Mouse (Mus musculus): ENCODE results near the gene Ptgir. TPM values are rescaled to one million over a fixed set of nuclear protein-coding genes. Genes with fewer than 3 reads are reported as not detected.

Gene Ptgir
- polyA plus RNA-seq, 1 experiment, result 0.04 TPM

DNA sequence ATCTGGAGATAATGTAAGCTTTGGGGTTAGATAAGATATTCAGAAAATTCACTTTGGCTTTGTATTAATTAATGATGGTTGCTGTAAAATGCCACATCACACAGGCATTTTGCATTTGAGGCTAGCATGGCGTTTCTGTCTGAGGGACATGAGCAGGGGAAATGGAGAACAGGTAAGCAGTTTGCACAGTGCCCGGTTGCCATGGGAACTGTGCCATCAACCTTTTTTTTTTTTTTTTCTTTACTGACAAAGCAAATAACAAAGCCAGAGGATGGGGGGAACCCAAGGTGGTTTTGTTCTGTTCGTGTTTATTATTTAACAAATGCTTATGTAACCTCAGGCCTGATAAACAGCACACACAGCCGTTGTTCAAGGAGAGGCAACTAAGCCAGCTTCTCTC lies 36.6 kb downstream of the Ptgir start:
- Histone ChIP-seq H3K4me1 (ENCODE audit: control insufficient read depth) (peaks cover 2% of the 10 kb centered on the region; the same call in 1 of the 2 replicates), H3K36me3 (ENCODE audit: control insufficient read depth) (no peaks in the 10 kb centered on the region), H3K9me3 (ENCODE audit: control insufficient read depth, low read length) (no peaks in the 10 kb centered on the region; the same call in 1 of the 2 replicates), H3K27me3 (ENCODE audit: control insufficient read depth) (peaks cover 59% of the 10 kb centered on the region), H3K4me3 (replicated peaks) (no peak overlapping the region)
- TF ChIP-seq GATA1 (IDR thresholded peaks at IDR 0.05; ENCODE audit: low read length), result no peak
- no peak for TF ChIP-seq TAL1 (IDR thresholded peaks at IDR 0.05; ENCODE audit: low read length)

DNA sequence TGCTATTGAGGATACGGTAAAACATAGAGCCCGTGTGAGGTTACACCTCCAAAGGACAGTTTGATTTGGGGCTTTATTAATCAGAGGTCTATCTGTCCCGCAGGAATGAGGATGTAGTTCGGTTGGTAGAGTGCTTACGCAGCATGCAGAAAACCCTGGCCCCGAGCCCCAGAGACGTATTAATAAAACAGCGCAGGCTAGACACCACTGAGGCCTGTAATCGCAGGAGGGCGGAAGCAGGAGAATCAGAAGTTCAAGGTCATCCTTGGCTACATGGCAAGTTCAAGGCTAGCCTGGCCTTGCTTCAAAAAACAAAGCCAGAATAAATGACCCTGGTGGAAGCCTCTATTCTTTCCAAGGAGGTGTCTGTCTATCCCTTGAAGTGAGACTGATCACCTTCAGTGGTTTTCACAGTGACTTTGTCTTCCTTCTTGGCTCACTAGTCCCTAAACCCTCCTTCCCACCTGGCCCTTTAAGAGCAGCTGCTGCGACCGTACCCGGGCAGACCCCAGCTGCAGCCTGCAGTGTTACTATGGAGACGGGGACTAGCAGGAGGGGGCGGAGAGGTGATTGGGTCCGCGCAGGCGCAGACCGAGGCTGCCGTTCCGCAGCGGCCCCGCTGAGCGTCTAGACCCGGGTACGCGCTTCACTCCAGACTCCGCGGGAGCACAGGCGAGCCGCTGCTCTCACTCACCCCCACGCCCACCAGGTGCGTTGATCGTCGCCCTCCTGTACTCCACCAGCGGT lies 37.9 kb downstream of the Ptgir start, which contains the start of gene Pnmal2:
TSS of gene Pnmal2 (plus strand) at position 622 of the 747 bp plus-strand sequence.
- TF ChIP-seq TAL1 (IDR thresholded peaks at IDR 0.05; ENCODE audit: low read length) (no peak), GATA1 (IDR thresholded peaks at IDR 0.05; ENCODE audit: low read length) (no peak)
- Histone ChIP-seq H3K4me3 (replicated peaks) (peak within 1 kb of the TSS; percentile 35), H3K27me3 (ENCODE audit: control insufficient read depth) (peaks cover 72% of the 10 kb centered on the region)

DNA sequence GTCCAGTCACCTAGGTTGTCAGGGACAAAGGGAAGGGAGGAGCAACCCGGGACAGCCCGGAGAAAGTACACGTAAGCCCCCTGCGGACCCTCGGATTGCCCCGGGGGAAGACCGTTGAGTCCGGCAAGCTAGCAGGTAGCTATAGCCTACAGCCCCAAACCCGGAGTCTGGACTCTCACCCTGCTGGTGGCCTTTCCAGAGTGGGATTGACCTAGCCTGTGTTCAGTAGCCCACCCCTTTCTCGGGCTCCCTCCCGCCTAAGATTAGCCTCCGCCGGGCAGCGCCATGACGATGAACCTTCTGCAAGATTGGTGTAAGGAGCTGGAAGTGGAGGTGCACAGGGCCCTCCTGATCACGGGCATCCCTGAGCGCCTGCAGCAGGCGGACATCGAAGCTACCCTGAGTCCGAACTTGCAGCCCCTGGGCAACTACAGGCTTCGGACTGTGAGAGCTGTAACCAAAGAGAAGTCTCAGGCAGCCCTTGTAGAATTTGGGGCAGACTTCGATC lies 38.6 kb downstream of the Ptgir start:
- Histone ChIP-seq H3K27me3 (ENCODE audit: control insufficient read depth) (peaks cover 77% of the 10 kb centered on the region), H3K9me3 (ENCODE audit: control insufficient read depth, low read length) (no peaks in the 10 kb centered on the region; the same call in 1 of the 2 replicates), H3K36me3 (ENCODE audit: control insufficient read depth) (no peaks in the 10 kb centered on the region), H3K4me1 (ENCODE audit: control insufficient read depth) (peaks cover 3% of the 10 kb centered on the region), H3K4me3 (replicated peaks) (peak overlapping the region; percentile 35)
- TF ChIP-seq TAL1 (IDR thresholded peaks at IDR 0.05; ENCODE audit: low read length) (no peak), GATA1 (IDR thresholded peaks at IDR 0.05; ENCODE audit: low read length) (no peak)

More for the DNA sequence above, 37.9 kb downstream of the Ptgir start, which contains the start of gene Pnmal2:
- no peaks in the 10 kb centered on the region; the same call in 1 of the 2 replicates for H3K9me3 ChIP-seq (ENCODE audit: control insufficient read depth, low read length)
- H3K4me1 ChIP-seq (ENCODE audit: control insufficient read depth), result peaks cover 2% of the 10 kb centered on the region; the same call in 1 of the 2 replicates
- H3K36me3 ChIP-seq (ENCODE audit: control insufficient read depth), result no peaks in the 10 kb centered on the region

DNA sequence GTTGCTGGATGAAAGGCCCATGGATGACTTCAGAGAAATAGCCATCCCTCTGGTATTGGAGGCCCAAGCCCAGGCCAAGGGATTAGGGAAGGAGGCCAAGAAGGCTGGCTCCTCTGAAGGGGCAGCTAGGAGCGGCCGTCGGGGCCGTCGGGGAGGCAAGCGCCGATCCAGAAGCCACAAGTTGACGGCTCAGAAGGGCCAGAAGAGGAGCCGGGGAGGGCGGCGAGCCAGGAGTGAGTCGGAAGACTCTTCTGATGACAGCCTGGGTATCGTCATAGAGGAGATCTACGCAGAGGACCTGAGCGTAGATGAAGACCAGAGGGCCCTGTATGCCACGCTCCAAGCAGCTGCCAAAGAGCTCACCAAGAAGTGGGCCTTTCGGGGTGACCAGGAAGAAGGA lies 39.1 kb downstream of the Ptgir start:
- Histone ChIP-seq H3K27me3 (ENCODE audit: control insufficient read depth) (peaks cover 80% of the 10 kb centered on the region), H3K4me3 (replicated peaks) (no peak overlapping the region), H3K4me1 (ENCODE audit: control insufficient read depth) (peaks cover 8% of the 10 kb centered on the region), H3K36me3 (ENCODE audit: control insufficient read depth) (no peaks in the 10 kb centered on the region), H3K9me3 (ENCODE audit: control insufficient read depth, low read length) (no peaks in the 10 kb centered on the region; the same call in 1 of the 2 replicates)
- TF ChIP-seq TAL1 (IDR thresholded peaks at IDR 0.05; ENCODE audit: low read length), result no peak
- TF ChIP-seq GATA1 (IDR thresholded peaks at IDR 0.05; ENCODE audit: low read length), result no peak

DNA sequence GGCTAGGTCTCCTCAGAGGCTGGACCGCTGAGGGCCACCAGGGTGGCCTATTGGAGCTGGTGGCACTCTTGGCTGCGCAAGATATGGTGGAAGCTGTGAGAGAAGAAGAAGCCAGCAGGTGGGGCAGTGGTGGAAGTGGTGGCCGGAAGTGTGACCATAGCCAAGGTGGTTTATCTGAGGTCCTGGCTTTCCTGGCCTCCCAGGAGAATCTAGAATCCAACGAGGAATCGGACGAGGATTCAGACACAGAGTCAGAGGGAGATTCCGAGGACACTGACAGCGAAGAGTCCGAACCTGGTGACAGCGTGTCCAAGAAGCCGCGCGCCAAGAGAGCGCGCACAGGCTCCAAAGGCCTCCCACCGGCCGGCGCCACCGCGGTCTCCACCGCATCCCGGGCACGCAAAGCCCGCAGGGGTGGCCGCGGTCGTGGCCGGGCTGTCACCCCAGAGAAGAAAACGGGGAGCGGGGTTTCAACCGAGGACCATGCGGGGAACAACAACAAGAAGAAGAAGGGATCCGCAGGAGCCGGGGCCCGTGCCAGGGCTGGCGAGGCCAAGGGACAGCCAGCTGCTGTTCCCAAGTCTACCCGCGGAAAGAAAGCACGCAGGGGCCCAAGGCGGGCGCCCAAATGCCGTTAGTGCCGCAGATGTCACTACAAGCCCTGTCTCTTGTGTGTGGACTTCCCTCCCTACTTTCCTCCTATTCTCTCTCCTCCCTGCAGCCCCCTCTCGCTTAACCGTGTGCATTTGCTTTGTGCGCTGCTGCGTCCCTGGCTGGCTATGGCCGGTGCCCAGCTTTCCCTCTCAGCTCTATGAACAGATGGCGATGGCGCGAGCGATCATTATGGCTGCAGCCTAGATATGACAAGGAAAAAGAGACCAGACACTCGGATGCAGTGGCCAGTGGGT lies 40.4 kb downstream of the Ptgir start:
- Histone ChIP-seq H3K36me3 (ENCODE audit: control insufficient read depth) (no peaks in the 10 kb centered on the region), H3K9me3 (ENCODE audit: control insufficient read depth, low read length) (no peaks in the 10 kb centered on the region; the same call in 1 of the 2 replicates), H3K4me1 (ENCODE audit: control insufficient read depth) (peaks cover 10% of the 10 kb centered on the region), H3K27me3 (ENCODE audit: control insufficient read depth) (peaks cover 79% of the 10 kb centered on the region), H3K4me3 (replicated peaks) (no peak overlapping the region)
- TF ChIP-seq GATA1 (IDR thresholded peaks at IDR 0.05; ENCODE audit: low read length), result no peak
- TF ChIP-seq TAL1 (IDR thresholded peaks at IDR 0.05; ENCODE audit: low read length), result no peak

DNA sequence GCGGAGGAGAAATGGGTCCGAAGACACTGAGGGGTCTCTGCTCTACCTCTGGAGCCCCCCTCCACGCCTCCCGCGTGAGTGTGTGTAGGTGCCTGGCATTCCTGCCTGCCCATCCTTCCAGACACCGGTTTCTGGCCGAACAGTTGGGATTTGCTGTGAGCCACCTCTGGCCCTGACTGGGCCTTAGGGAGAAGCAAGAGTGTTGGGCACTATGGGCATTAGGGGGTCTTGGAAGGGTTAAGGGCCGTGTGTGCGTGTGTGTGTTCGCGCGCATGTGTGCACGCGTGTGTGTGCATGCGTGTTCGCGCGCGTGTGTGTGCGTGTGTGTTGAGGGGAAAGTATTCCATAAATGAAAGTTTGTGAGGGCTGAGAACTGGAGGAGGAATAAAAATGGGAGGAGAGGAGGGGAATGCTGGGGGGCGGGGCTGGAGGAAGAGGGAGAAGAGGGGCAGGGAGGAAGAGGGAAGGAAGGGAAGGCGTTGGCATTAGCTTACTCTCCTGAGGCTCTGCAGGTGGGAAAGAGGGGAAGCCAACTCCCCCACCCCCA lies 41.1 kb downstream of the Ptgir start:
- no peak overlapping the region for H3K4me3 ChIP-seq (replicated peaks)
- H3K36me3 ChIP-seq (ENCODE audit: control insufficient read depth), result no peaks in the 10 kb centered on the region
- H3K9me3 ChIP-seq (ENCODE audit: control insufficient read depth, low read length), result no peaks in the 10 kb centered on the region; the same call in 1 of the 2 replicates
- TF ChIP-seq GATA1 (IDR thresholded peaks at IDR 0.05; ENCODE audit: low read length) (no peak), TAL1 (IDR thresholded peaks at IDR 0.05; ENCODE audit: low read length) (no peak)
- peaks cover 79% of the 10 kb centered on the region for H3K27me3 ChIP-seq (ENCODE audit: control insufficient read depth)
- H3K4me1 ChIP-seq (ENCODE audit: control insufficient read depth), result peaks cover 10% of the 10 kb centered on the region

DNA sequence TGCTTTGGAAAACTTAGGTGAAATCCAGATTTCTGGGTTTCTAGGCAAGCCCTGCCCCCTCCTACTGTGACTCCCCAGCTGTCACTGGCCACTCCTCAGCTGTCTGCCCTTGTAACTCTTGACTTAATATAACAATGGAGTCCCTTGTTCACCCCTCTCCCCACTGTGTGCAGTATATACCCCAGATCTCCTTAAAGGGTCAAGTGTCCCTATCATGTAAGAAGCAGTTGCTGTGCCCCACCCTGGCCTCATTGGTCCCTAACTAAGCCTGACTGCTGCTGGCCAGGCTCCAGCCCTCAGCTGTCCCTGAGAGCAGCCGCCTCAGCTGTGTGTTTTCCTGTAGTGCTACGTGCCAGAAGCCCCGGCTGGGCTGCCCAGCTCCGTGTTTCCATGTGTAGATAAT lies 41.7 kb downstream of the Ptgir start:
- H3K27me3 ChIP-seq (ENCODE audit: control insufficient read depth), result peaks cover 77% of the 10 kb centered on the region

DNA sequence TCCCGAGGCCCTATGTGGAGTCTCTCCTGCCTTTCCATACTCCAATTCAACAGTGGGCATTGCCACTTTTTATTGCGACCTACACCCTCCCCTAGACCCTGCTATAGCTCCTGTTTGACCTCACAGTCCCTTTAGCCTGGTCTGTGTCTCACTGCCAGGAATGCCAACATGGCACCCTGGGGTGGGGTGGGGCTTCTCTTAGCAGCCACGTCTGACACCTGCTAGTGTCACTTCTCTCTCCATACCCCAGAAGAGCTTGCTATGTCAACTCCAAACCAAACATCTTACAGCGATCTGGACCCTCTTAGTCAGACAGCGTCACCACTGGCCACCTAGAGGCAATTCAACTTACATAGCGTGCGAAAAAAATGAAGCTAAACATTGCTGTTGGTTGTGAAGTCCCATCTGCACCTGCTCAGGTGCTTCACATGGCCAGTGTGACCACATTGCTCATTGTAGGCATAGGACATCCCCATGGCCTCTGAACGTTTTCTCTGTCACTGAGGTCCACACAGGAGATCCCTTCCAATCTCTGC lies 42.7 kb downstream of the Ptgir start:
- H3K27me3 ChIP-seq (ENCODE audit: control insufficient read depth), result peaks cover 67% of the 10 kb centered on the region
- no peaks in the 10 kb centered on the region for H3K36me3 ChIP-seq (ENCODE audit: control insufficient read depth)
- H3K4me1 ChIP-seq (ENCODE audit: control insufficient read depth), result peaks cover 10% of the 10 kb centered on the region
- TF ChIP-seq GATA1 (IDR thresholded peaks at IDR 0.05; ENCODE audit: low read length) (no peak), TAL1 (IDR thresholded peaks at IDR 0.05; ENCODE audit: low read length) (no peak)
- no peak overlapping the region for H3K4me3 ChIP-seq (replicated peaks)
- H3K9me3 ChIP-seq (ENCODE audit: control insufficient read depth, low read length), result no peaks in the 10 kb centered on the region; the same call in 1 of the 2 replicates

More for the DNA sequence above, 41.7 kb downstream of the Ptgir start:
- TF ChIP-seq GATA1 (IDR thresholded peaks at IDR 0.05; ENCODE audit: low read length) (no peak), TAL1 (IDR thresholded peaks at IDR 0.05; ENCODE audit: low read length) (no peak)
- Histone ChIP-seq H3K9me3 (ENCODE audit: control insufficient read depth, low read length) (no peaks in the 10 kb centered on the region; the same call in 1 of the 2 replicates), H3K4me1 (ENCODE audit: control insufficient read depth) (peaks cover 10% of the 10 kb centered on the region), H3K36me3 (ENCODE audit: control insufficient read depth) (no peaks in the 10 kb centered on the region), H3K4me3 (replicated peaks) (no peak overlapping the region)
